Mouse (Mus musculus): Measurements from ENCODE around the gene Tmtc2. TPM values are rescaled to one million over a fixed set of nuclear protein-coding genes. Genes with fewer than 3 reads are reported as not detected.

Tmtc2 gene
- polyA plus RNA-seq, 1 experiment = 2.9 TPM

- Histone ChIP-seq H3K27me3 (ENCODE audit: control insufficient read depth, insufficient read depth, low read length) (no peaks in the 10 kb centered on the region), H3K36me3 (ENCODE audit: control insufficient read depth, insufficient read depth, low read length) (no peaks in the 10 kb centered on the region), H3K4me1 (ENCODE audit: control insufficient read depth, insufficient read depth, insufficient read length, low read length) (peaks cover 3% of the 10 kb centered on the region; the same call in 1 of the 2 replicates), H3K4me3 (ENCODE audit: low read depth, low read length) (no peak overlapping the region), H3K27ac (ENCODE audit: insufficient read depth, low read depth, low read length) (no peak overlapping the region)
- TF ChIP-seq POLR2A (IDR thresholded peaks at IDR 0.05; ENCODE audit: low read depth, low read length) = no peak
- no peak for TF ChIP-seq CTCF (IDR thresholded peaks at IDR 0.05; ENCODE audit: extremely low read depth, insufficient read length, insufficient replicate concordance, low read depth, low read length)
- WGBS = 76% methylated on average over 8 of the region's 8 CpGs
These were observed 4.1 kb upstream of the Tmtc2 start for GRCm38 (mm10) chr10:105578291-105578845.

- WGBS = under 1% methylated on average over 44 of the region's 44 CpGs
- Histone ChIP-seq H3K4me3 (ENCODE audit: low read depth, low read length) (peak overlapping the region; percentile 85), H3K27me3 (ENCODE audit: control insufficient read depth, insufficient read depth, low read length) (no peaks in the 10 kb centered on the region), H3K27ac (ENCODE audit: insufficient read depth, low read depth, low read length) (0 out of 2 replicates have a peak overlapping the region, but pooled peaks have one; percentile 17), H3K4me1 (ENCODE audit: control insufficient read depth, insufficient read depth, insufficient read length, low read length) (peaks cover 3% of the 10 kb centered on the region; the same call in 1 of the 2 replicates), H3K36me3 (ENCODE audit: control insufficient read depth, insufficient read depth, low read length) (no peaks in the 10 kb centered on the region)
- TF ChIP-seq CTCF (IDR thresholded peaks at IDR 0.05; ENCODE audit: extremely low read depth, insufficient read length, insufficient replicate concordance, low read depth, low read length) (peak; percentile 94; the same call in 1 of the 2 replicates), POLR2A (IDR thresholded peaks at IDR 0.05; ENCODE audit: low read depth, low read length) (no peak)
These were observed 727 bp upstream of the Tmtc2 start for GRCm38 (mm10) chr10:105574695-105575660.

- H3K4me1 ChIP-seq (ENCODE audit: control insufficient read depth, insufficient read depth, insufficient read length, low read length) = peaks cover 3% of the 10 kb centered on the region; the same call in 1 of the 2 replicates
- H3K27ac ChIP-seq (ENCODE audit: insufficient read depth, low read depth, low read length) = peak overlapping the region; percentile 75
- H3K27me3 ChIP-seq (ENCODE audit: control insufficient read depth, insufficient read depth, low read length) = no peaks in the 10 kb centered on the region
- WGBS = 1% methylated on average over 37 of the region's 37 CpGs
- TF ChIP-seq CTCF (IDR thresholded peaks at IDR 0.05; ENCODE audit: extremely low read depth, insufficient read length, insufficient replicate concordance, low read depth, low read length) (no peak), POLR2A (IDR thresholded peaks at IDR 0.05; ENCODE audit: low read depth, low read length) (no peak)
- no peaks in the 10 kb centered on the region for H3K36me3 ChIP-seq (ENCODE audit: control insufficient read depth, insufficient read depth, low read length)
- H3K4me3 ChIP-seq (ENCODE audit: low read depth, low read length) = peak overlapping the region; percentile 85
These were observed 844 bp downstream of the Tmtc2 start for GRCm38 (mm10) chr10:105573306-105573907.

GRCm38 (mm10) chr10:105572829-105573228 lies 1.4 kb downstream of the Tmtc2 start:
- WGBS = under 1% methylated on average over 16 of the region's 16 CpGs
- H3K4me1 ChIP-seq (ENCODE audit: control insufficient read depth, insufficient read depth, insufficient read length, low read length) = peaks cover 3% of the 10 kb centered on the region; the same call in 1 of the 2 replicates
- no peaks in the 10 kb centered on the region for H3K27me3 ChIP-seq (ENCODE audit: control insufficient read depth, insufficient read depth, low read length)
- H3K36me3 ChIP-seq (ENCODE audit: control insufficient read depth, insufficient read depth, low read length) = no peaks in the 10 kb centered on the region
- H3K27ac ChIP-seq (ENCODE audit: insufficient read depth, low read depth, low read length) = no peak overlapping the region
- TF ChIP-seq POLR2A (IDR thresholded peaks at IDR 0.05; ENCODE audit: low read depth, low read length) (no peak), CTCF (IDR thresholded peaks at IDR 0.05; ENCODE audit: extremely low read depth, insufficient read length, insufficient replicate concordance, low read depth, low read length) (no peak)
- peak overlapping the region; percentile 48; the same call in 1 of the 2 replicates for H3K4me3 ChIP-seq (ENCODE audit: low read depth, low read length)

- H3K27ac ChIP-seq (ENCODE audit: insufficient read depth, low read depth, low read length) = no peak overlapping the region
- no peaks in the 10 kb centered on the region for H3K36me3 ChIP-seq (ENCODE audit: control insufficient read depth, insufficient read depth, low read length)
- 64% methylated on average over 7 of the region's 7 CpGs for WGBS
- no peak for TF ChIP-seq CTCF (IDR thresholded peaks at IDR 0.05; ENCODE audit: extremely low read depth, insufficient read length, insufficient replicate concordance, low read depth, low read length)
- TF ChIP-seq POLR2A (IDR thresholded peaks at IDR 0.05; ENCODE audit: low read depth, low read length) = no peak
- no peaks in the 10 kb centered on the region for H3K27me3 ChIP-seq (ENCODE audit: control insufficient read depth, insufficient read depth, low read length)
- H3K4me3 ChIP-seq (ENCODE audit: low read depth, low read length) = no peak overlapping the region
- peaks cover 3% of the 10 kb centered on the region; the same call in 1 of the 2 replicates for H3K4me1 ChIP-seq (ENCODE audit: control insufficient read depth, insufficient read depth, insufficient read length, low read length)
These were observed 1.9 kb downstream of the Tmtc2 start for GRCm38 (mm10) chr10:105572301-105572700.

- TF ChIP-seq POLR2A (IDR thresholded peaks at IDR 0.05; ENCODE audit: low read depth, low read length) (no peak), CTCF (IDR thresholded peaks at IDR 0.05; ENCODE audit: extremely low read depth, insufficient read length, insufficient replicate concordance, low read depth, low read length) (no peak)
- H3K4me1 ChIP-seq (ENCODE audit: control insufficient read depth, insufficient read depth, insufficient read length, low read length) = peaks cover 3% of the 10 kb centered on the region; the same call in 1 of the 2 replicates
- WGBS = 76% methylated on average over 4 of the region's 4 CpGs
- no peak overlapping the region for H3K27ac ChIP-seq (ENCODE audit: insufficient read depth, low read depth, low read length)
- no peaks in the 10 kb centered on the region for H3K36me3 ChIP-seq (ENCODE audit: control insufficient read depth, insufficient read depth, low read length)
- no peak overlapping the region for H3K4me3 ChIP-seq (ENCODE audit: low read depth, low read length)
- no peaks in the 10 kb centered on the region for H3K27me3 ChIP-seq (ENCODE audit: control insufficient read depth, insufficient read depth, low read length)
These were observed 2.4 kb downstream of the Tmtc2 start for GRCm38 (mm10) chr10:105571831-105572230.

Data from small intestine, adult 2 months (tissue).